Mouse (Mus musculus): ENCODE results near the gene 1700056E22Rik.

DNA sequence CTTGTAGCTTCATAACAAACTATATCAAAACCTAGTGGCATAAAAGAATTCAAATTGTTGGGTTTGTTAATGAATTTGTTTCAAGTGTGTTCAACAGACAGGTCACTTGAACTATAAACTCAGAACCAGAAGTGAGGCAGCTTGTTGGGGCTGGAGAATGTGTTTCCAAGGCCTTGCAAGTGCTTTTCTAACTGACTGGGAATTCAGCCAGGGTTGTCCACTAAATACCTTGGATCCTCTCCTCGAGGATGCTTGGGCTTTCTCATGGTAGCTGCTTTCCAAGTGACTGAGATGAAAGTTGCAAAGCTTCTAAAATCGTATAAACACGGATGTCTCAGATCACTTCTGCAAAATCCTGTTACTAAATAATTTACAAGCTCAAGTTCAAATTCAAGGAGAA is 48.6 kb upstream of the 1700056E22Rik start:
- no peak for TF ChIP-seq CTCF (conservative IDR thresholded peaks at IDR 0.05; ENCODE audit: low read length)
- TF ChIP-seq POU5F1 (IDR thresholded peaks at IDR 0.05; ENCODE audit: borderline replicate concordance, low read length) = no peak
- no peak for TF ChIP-seq NANOG (IDR thresholded peaks at IDR 0.05; ENCODE audit: borderline replicate concordance, low read length)

All from E14TG2a.4 (cell line).